Mouse (Mus musculus) forebrain, embryonic 14.5 days (tissue): ENCODE measurements around the gene Ube2j1. TPM values are rescaled to one million over a fixed set of nuclear protein-coding genes. Genes with fewer than 3 reads are reported as not detected.

ENCODE experiments used
- ATAC-seq: fragments of 200-750 bp; cut with Nextera tagmentation; 2 replicates; pipeline ENCODE4 v1.8.0; 2017; ENCODE audit warnings: mild to moderate bottlenecking, moderate library complexity
- DNase-seq: peaks from one replicate; pipeline ENCODE4 v3.0.0-alpha.2; 2015; ENCODE audit warnings: low spot score
- H3K27ac ChIP-seq: fragments of 300-500 bp; sonication (generic); 2 replicates; pipeline ENCODE4 v1.5.1; 2014; ENCODE audit warnings: low read depth, mild to moderate bottlenecking, control low read depth, low read length, moderate library complexity
- H3K27me3 ChIP-seq: fragments of 300-500 bp; sonication (generic); replicated peaks from 2 replicates; pipeline ENCODE4 v1.6.1; 2014; ENCODE audit warnings: low read length, control low read depth, mixed read lengths; ENCODE audit not compliant: control insufficient read depth, insufficient read depth
- H3K36me3 ChIP-seq: fragments of 300-500 bp; sonication (generic); 2 replicates; pipeline ENCODE4 v1.6.1; 2014; ENCODE audit warnings: low read length, control low read depth; ENCODE audit not compliant: control insufficient read depth, insufficient read depth
- H3K4me1 ChIP-seq: fragments of 300-500 bp; sonication (generic); 2 replicates; pipeline ENCODE4 v1.6.1; 2014; ENCODE audit warnings: antibody characterized with exemption, low read length, control low read depth; ENCODE audit not compliant: control insufficient read depth, insufficient read depth
- H3K4me2 ChIP-seq: fragments of 300-500 bp; sonication (generic); 2 replicates; pipeline ENCODE4 v1.6.1; 2014; ENCODE audit warnings: mild to moderate bottlenecking, control low read depth, low read length
- H3K4me3 ChIP-seq: fragments of 300-500 bp; sonication (generic); 2 replicates; pipeline ENCODE4 v1.5.1; 2014; ENCODE audit warnings: low read depth, low read length, control low read depth
- H3K9ac ChIP-seq: fragments of 300-500 bp; sonication (generic); 2 replicates; pipeline ENCODE4 v1.6.1; 2014; ENCODE audit warnings: mild to moderate bottlenecking, low read length, control low read depth, moderate library complexity
- H3K9me3 ChIP-seq: fragments of 300-500 bp; sonication (generic); replicated peaks from 2 replicates; pipeline ENCODE4 v1.6.1; 2016; ENCODE audit warnings: low read length, control low read depth, mixed read lengths; ENCODE audit not compliant: control insufficient read depth
- WGBS: fragments of 180-500 bp; shearing (Covaris S2); extraction: QIAGEN DNeasy Blood & Tissue Kit; methylation state at CpG from one replicate; pipeline ENCODE4 v1.1.7; 2014; 5-methylcytosine and 5-hydroxymethylcytosine counted together
- polyA plus RNA-seq: library from polyadenylated mRNA; unstranded; fragments of >200 nt; fragmentation: Nextera tagmentation; extraction: Ambion mirVana; gene quantifications from 2 replicates; pipeline ENCODE4 v1.2.1, GENCODE M21; 2014

Ube2j1 gene
- polyA plus RNA-seq, 1 experiment from 2014 or later, result 53.5 TPM

GRCm38 (mm10) chr4:33061158-33061557 lies 29.9 kb downstream of the Ube2j1 start:
- WGBS, result 64% methylated on average over 7 of the region's 7 CpGs
- no peak for ATAC-seq

GRCm38 (mm10) chr4:33062981-33063380 lies 31.8 kb downstream of the Ube2j1 start, which contains the start of gene Gabrr2:
TSS of gene Gabrr2 (plus strand) at chr4:33062999.
- H3K36me3 ChIP-seq, result no peaks in the 10 kb centered on the region
- ATAC-seq (no peak), DNase-seq (no peak)
- no peaks in the 10 kb centered on the region for H3K27me3 ChIP-seq
- H3K27ac ChIP-seq, result no peak within 1 kb of the TSS
- H3K4me2 ChIP-seq, result no peak within 1 kb of the TSS
- no peaks in the 10 kb centered on the region for H3K9me3 ChIP-seq
- no peak within 1 kb of the TSS for H3K4me3 ChIP-seq
- H3K4me1 ChIP-seq, result no peaks in the 10 kb centered on the region
- 82% methylated on average over 4 of the region's 4 CpGs for WGBS
- no peak within 1 kb of the TSS for H3K9ac ChIP-seq

More at GRCm38 (mm10) chr4:33061158-33061557, 29.9 kb downstream of the Ube2j1 start:
- Histone ChIP-seq H3K9ac (no peak overlapping the region), H3K9me3 (no peaks in the 10 kb centered on the region), H3K4me2 (no peak overlapping the region), H3K27me3 (no peaks in the 10 kb centered on the region), H3K4me1 (no peaks in the 10 kb centered on the region), H3K36me3 (no peaks in the 10 kb centered on the region), H3K27ac (no peak overlapping the region), H3K4me3 (no peak overlapping the region)
- DNase-seq, result no peak

- Histone ChIP-seq H3K4me2 (no peak overlapping the region), H3K4me1 (no peaks in the 10 kb centered on the region), H3K27ac (no peak overlapping the region), H3K9ac (no peak overlapping the region), H3K27me3 (no peaks in the 10 kb centered on the region), H3K4me3 (no peak overlapping the region), H3K9me3 (no peaks in the 10 kb centered on the region), H3K36me3 (no peaks in the 10 kb centered on the region)
- no peak for ATAC-seq
- 74% methylated on average over 6 of the region's 6 CpGs for WGBS
- no peak for DNase-seq
Measured at GRCm38 (mm10) chr4:33064986-33065385, 33.8 kb downstream of the Ube2j1 start.

- Histone ChIP-seq H3K9ac (no peak overlapping the region), H3K27ac (no peak overlapping the region), H3K27me3 (no peaks in the 10 kb centered on the region), H3K36me3 (no peaks in the 10 kb centered on the region), H3K4me3 (no peak overlapping the region), H3K9me3 (no peaks in the 10 kb centered on the region), H3K4me2 (no peak overlapping the region), H3K4me1 (no peaks in the 10 kb centered on the region)
- DNase-seq, result no peak
- WGBS, result 71% methylated on average over 14 of the region's 14 CpGs
- ATAC-seq, result no peak
Measured at GRCm38 (mm10) chr4:33066223-33066960, 35.2 kb downstream of the Ube2j1 start.

GRCm38 (mm10) chr4:33067331-33067730 lies 36.1 kb downstream of the Ube2j1 start:
- H3K27ac ChIP-seq, result no peak overlapping the region
- H3K27me3 ChIP-seq, result no peaks in the 10 kb centered on the region
- H3K9me3 ChIP-seq, result no peaks in the 10 kb centered on the region
- 91% methylated on average over 3 of the region's 3 CpGs for WGBS
- H3K4me3 ChIP-seq, result no peak overlapping the region
- no peak overlapping the region for H3K9ac ChIP-seq
- H3K4me2 ChIP-seq, result no peak overlapping the region
- DNase-seq (no peak), ATAC-seq (no peak)
- no peaks in the 10 kb centered on the region for H3K4me1 ChIP-seq
- no peaks in the 10 kb centered on the region for H3K36me3 ChIP-seq

- H3K4me3 ChIP-seq, result no peak overlapping the region
- whole genome bisulfite sequencing, result 91% methylated on average over 6 of the region's 6 CpGs
Measured at GRCm38 (mm10) chr4:33067826-33068225, 36.6 kb downstream of the Ube2j1 start.

GRCm38 (mm10) chr4:33068894-33069293 lies 37.7 kb downstream of the Ube2j1 start:
- Histone ChIP-seq H3K27ac (no peak overlapping the region), H3K4me2 (no peak overlapping the region), H3K27me3 (no peaks in the 10 kb centered on the region), H3K4me3 (no peak overlapping the region), H3K4me1 (no peaks in the 10 kb centered on the region), H3K9me3 (no peaks in the 10 kb centered on the region), H3K9ac (no peak overlapping the region), H3K36me3 (no peaks in the 10 kb centered on the region)
- DNase-seq (peak; percentile 70), ATAC-seq (peak; percentile 88)
- WGBS, result 62% methylated on average over 6 of the region's 6 CpGs

More at GRCm38 (mm10) chr4:33067826-33068225, 36.6 kb downstream of the Ube2j1 start:
- DNase-seq, result no peak
- no peak overlapping the region for H3K27ac ChIP-seq
- ATAC-seq, result no peak
- no peaks in the 10 kb centered on the region for H3K9me3 ChIP-seq
- H3K4me1 ChIP-seq, result no peaks in the 10 kb centered on the region
- no peak overlapping the region for H3K9ac ChIP-seq
- H3K4me2 ChIP-seq, result no peak overlapping the region
- H3K27me3 ChIP-seq, result no peaks in the 10 kb centered on the region
- H3K36me3 ChIP-seq, result no peaks in the 10 kb centered on the region

- Histone ChIP-seq H3K9ac (no peak overlapping the region), H3K27ac (no peak overlapping the region), H3K27me3 (no peaks in the 10 kb centered on the region), H3K9me3 (no peaks in the 10 kb centered on the region), H3K4me1 (no peaks in the 10 kb centered on the region), H3K4me2 (no peak overlapping the region), H3K4me3 (no peak overlapping the region), H3K36me3 (no peaks in the 10 kb centered on the region)
- DNase-seq, result no peak
- no peak for ATAC-seq
- 93% methylated on average over 6 of the region's 6 CpGs for WGBS
Measured at GRCm38 (mm10) chr4:33070326-33070725, 39.1 kb downstream of the Ube2j1 start.

- no peaks in the 10 kb centered on the region for H3K9me3 ChIP-seq
- DNase-seq, result no peak
- H3K4me3 ChIP-seq, result no peak overlapping the region
- no peak for ATAC-seq
- H3K36me3 ChIP-seq, result no peaks in the 10 kb centered on the region
- 95% methylated on average over 6 of the region's 6 CpGs for WGBS
- no peaks in the 10 kb centered on the region for H3K27me3 ChIP-seq
- H3K9ac ChIP-seq, result no peak overlapping the region
- H3K4me1 ChIP-seq, result no peaks in the 10 kb centered on the region
- H3K27ac ChIP-seq, result no peak overlapping the region
- no peak overlapping the region for H3K4me2 ChIP-seq
Measured at GRCm38 (mm10) chr4:33071337-33071736, 40.1 kb downstream of the Ube2j1 start.
